Mouse (Mus musculus) CD4-positive, CD25-positive, alpha-beta regulatory T cell, adult 2 months (primary cell): Measurements from ENCODE around the gene Prdm4.
A peak's percentile ranks its signal among the peaks of the same experiment; 100 is the strongest.

Experiments used
- DNase-seq: peaks from one replicate; pipeline ENCODE4 v3.0.0-alpha.2; 2012; ENCODE audit warnings: low read depth, low spot score

Prdm4 gene

GRCm38 (mm10) chr10:85871698-85872478, 45.1 kb downstream of the Prdm4 start:
- peak; percentile 94 for DNase-seq

- DNase-seq: no peak
Observed at GRCm38 (mm10) chr10:85846105-85846862, 70.7 kb downstream of the Prdm4 start.
